Comparison of ENCODE assay signal across 20 mouse cellular contexts in the genomic region with DNA sequence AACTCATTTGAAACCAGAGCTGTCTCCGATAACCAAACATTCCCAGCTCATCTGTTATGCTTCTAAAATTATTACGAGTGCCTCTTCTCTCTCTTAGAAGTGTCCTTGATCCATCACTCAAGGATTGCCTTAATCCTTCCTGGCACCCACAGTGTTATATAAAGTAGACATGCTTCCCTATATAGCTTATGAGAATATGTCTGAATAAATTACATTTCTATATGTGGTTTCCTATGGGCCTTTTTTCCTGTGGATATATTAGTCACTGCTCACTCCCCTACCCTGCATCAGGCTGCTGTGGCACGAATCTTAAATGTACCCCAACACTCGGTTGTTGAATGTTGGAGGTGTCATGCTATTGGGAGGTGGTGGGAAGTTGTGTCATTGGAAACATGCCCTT.
DNase-seq lines count a peak whose midpoint lies in the region; ATAC-seq and TF ChIP-seq lines count a peak whose summit lies in the region.
"Had no signal": no experiment of that assay in that cellular context is flagged by ENCODE, and none has a peak within 500 bp of the region (broad histone marks: within the 10 kb centered on the region; RNA-seq: fewer than 3 reads in every experiment).

No protein-coding gene starts in this region.

- no peak for TF ChIP-seq POLR2A in cortical plate, adult 2 months (IDR thresholded peaks at IDR 0.05; ENCODE audit: extremely low read depth, insufficient read depth, low read length)

- WGBS in midbrain, embryonic 11.5 days: 92% methylated on average over 4 of the region's 4 CpGs

- no peak overlapping the region for H3K4me3 ChIP-seq in left cerebral cortex, adult 2 months
- no peak overlapping the region for H3K4me3 ChIP-seq in cortical plate, adult 2 months (ENCODE audit: insufficient read depth, low read length)
- no peak overlapping the region for H3K4me3 ChIP-seq in midbrain, embryonic 11.5 days (ENCODE audit: low read depth, low read length)
- H3K4me3 ChIP-seq: embryonic facial prominence, embryonic 15.5 days; erythroblast, embryonic 14.5 days; forebrain, embryonic 10.5 days; heart, adult 2 months; heart, embryonic 12.5 days; hindbrain, embryonic 10.5 days had no signal

- peak; percentile 97 for ATAC-seq in frontal cortex, adult (ENCODE audit: low TSS enrichment)
- no peak for ATAC-seq in midbrain, embryonic 11.5 days (ENCODE audit: low FRiP score)
- ATAC-seq: forebrain, embryonic 14.5 days had no signal

- no peak for DNase-seq in frontal cortex, postnatal 10 days (ENCODE audit: low spot score in 2 of 2)
- no peak for DNase-seq in left cerebral cortex, adult 2 months (ENCODE audit: extremely low spot score in 1 of 2, low spot score in 2 of 2)
- DNase-seq in left cerebral cortex, adult 18-20 months (ENCODE audit: low spot score in 2 of 2): no peak
- no peak for DNase-seq in midbrain, embryonic 11.5 days (ENCODE audit: low spot score, missing footprints)
- no peak for DNase-seq in layer of hippocampus, adult 8-10 months (ENCODE audit: low spot score in 2 of 2)
- DNase-seq: adrenal gland, postnatal 10 days; cerebellum, adult 18-20 months; cerebellum, postnatal 10 days; embryo, embryonic 11 days; gastrocnemius, postnatal 10 days; heart, adult 2 months had no signal

- intact Hi-C loops in left cerebral cortex, adult 2 months (cut with DNase I): loop anchor here (5.0 kb wide), 1 partner anchor 121 kb away; no protein-coding TSS in a partner anchor

- peak overlapping the region; percentile 64 for H3K27ac ChIP-seq in left cerebral cortex, adult 2 months
- 0 out of 2 replicates have a peak overlapping the region, but pooled peaks have one; percentile 28 for H3K27ac ChIP-seq in cortical plate, adult 2 months (ENCODE audit: insufficient read depth, low read length)
- H3K27ac ChIP-seq in midbrain, embryonic 11.5 days (ENCODE audit: low read depth, low read length): no peak overlapping the region
- H3K27ac ChIP-seq: embryonic facial prominence, embryonic 15.5 days; forebrain, embryonic 10.5 days; heart, adult 2 months; hindbrain, embryonic 10.5 days; hindbrain, embryonic 14.5 days had no signal

- peaks cover 5% of the 10 kb centered on the region; the same call in 1 of the 2 replicates for H3K4me1 ChIP-seq in cortical plate, adult 2 months (ENCODE audit: control insufficient read depth, insufficient read depth, low read length)
- H3K4me1 ChIP-seq in midbrain, embryonic 11.5 days (ENCODE audit: control insufficient read depth, insufficient read depth, low read length): no peaks in the 10 kb centered on the region
- H3K4me1 ChIP-seq: embryonic facial prominence, embryonic 15.5 days; forebrain, embryonic 10.5 days; heart, embryonic 12.5 days; hindbrain, embryonic 10.5 days had no signal

- H3K4me2 ChIP-seq in midbrain, embryonic 11.5 days: no peak overlapping the region
- H3K4me2 ChIP-seq: embryonic facial prominence, embryonic 15.5 days; heart, embryonic 12.5 days; hindbrain, embryonic 14.5 days had no signal

- no peak overlapping the region for H3K9ac ChIP-seq in midbrain, embryonic 11.5 days (ENCODE audit: low read length)
- H3K9ac ChIP-seq: embryonic facial prominence, embryonic 15.5 days; heart, embryonic 12.5 days; hindbrain, embryonic 14.5 days had no signal

- no peaks in the 10 kb centered on the region for H3K36me3 ChIP-seq in midbrain, embryonic 11.5 days (ENCODE audit: control insufficient read depth, insufficient read depth, low read length)
- H3K36me3 ChIP-seq: embryonic facial prominence, embryonic 15.5 days; forebrain, embryonic 10.5 days; heart, embryonic 12.5 days; hindbrain, embryonic 10.5 days had no signal

- H3K27me3 ChIP-seq in midbrain, embryonic 11.5 days (ENCODE audit: control insufficient read depth, insufficient read depth, low read length): no peaks in the 10 kb centered on the region
- H3K27me3 ChIP-seq: embryonic facial prominence, embryonic 15.5 days; heart, embryonic 12.5 days had no signal

- no peaks in the 10 kb centered on the region for H3K9me3 ChIP-seq in midbrain, embryonic 11.5 days (ENCODE audit: control insufficient read depth, low read length)
- H3K9me3 ChIP-seq: embryonic facial prominence, embryonic 15.5 days; forebrain, embryonic 10.5 days; heart, embryonic 12.5 days; hindbrain, embryonic 10.5 days had no signal

- TF ChIP-seq CTCF in left cerebral cortex, adult 2 months (IDR thresholded peaks at IDR 0.05): no peak
- TF ChIP-seq CTCF in cortical plate, adult 2 months (IDR thresholded peaks at IDR 0.05; ENCODE audit: extremely low read depth, insufficient read depth, low read length): no peak
